Mouse (Mus musculus): ENCODE measurements around the gene Gm10563.

Gene Gm10563

GRCm38 (mm10) chr4:155653086-155653450 lies 7.9 kb upstream of the Gm10563 start, which contains the start of gene Mmp23:
Gene Mmp23, minus strand, starts transcription at chr4:155653384.
- DNase-seq (ENCODE audit: low read depth, low spot score) = peak; percentile 53

- DNase-seq (ENCODE audit: low read depth, low spot score) = no peak
Observed at GRCm38 (mm10) chr4:155652283-155653085, 7.3 kb upstream of the Gm10563 start.

GRCm38 (mm10) chr4:155651553-155652269 lies 6.5 kb upstream of the Gm10563 start:
- DNase-seq (ENCODE audit: low read depth, low spot score) = peak; percentile 50

- no peak for DNase-seq (ENCODE audit: low read depth, low spot score)
Observed at GRCm38 (mm10) chr4:155649355-155649754, 4.1 kb upstream of the Gm10563 start.

- no peak for DNase-seq (ENCODE audit: low read depth, low spot score)
Observed at GRCm38 (mm10) chr4:155645721-155646120, 513 bp upstream of the Gm10563 start.

GRCm38 (mm10) chr4:155643531-155643930 lies 1.7 kb downstream of the Gm10563 start:
- no peak for DNase-seq (ENCODE audit: low read depth, low spot score)

- no peak for DNase-seq (ENCODE audit: low read depth, low spot score)
Observed at GRCm38 (mm10) chr4:155635766-155636499, 9.3 kb downstream of the Gm10563 start.

- DNase-seq (ENCODE audit: low read depth, low spot score) = no peak
Observed at GRCm38 (mm10) chr4:155630267-155630666, 14.9 kb downstream of the Gm10563 start.

GRCm38 (mm10) chr4:155624338-155625291 lies 20.6 kb downstream of the Gm10563 start, which contains the start of gene Cdk11b:
Gene Cdk11b, plus strand, starts transcription at chr4:155624854.
- peak; percentile 100 for DNase-seq (ENCODE audit: low read depth, low spot score)

- DNase-seq (ENCODE audit: low read depth, low spot score) = no peak
Observed at GRCm38 (mm10) chr4:155618321-155618720, 26.9 kb downstream of the Gm10563 start.

- no peak for DNase-seq (ENCODE audit: low read depth, low spot score)
Observed at GRCm38 (mm10) chr4:155613264-155613663, 31.9 kb downstream of the Gm10563 start.

GRCm38 (mm10) chr4:155611860-155612259 lies 33.3 kb downstream of the Gm10563 start:
- DNase-seq (ENCODE audit: low read depth, low spot score) = no peak

GRCm38 (mm10) chr4:155606825-155607224 lies 38.4 kb downstream of the Gm10563 start:
- DNase-seq (ENCODE audit: low read depth, low spot score) = no peak

- DNase-seq (ENCODE audit: low read depth, low spot score) = no peak
Observed at GRCm38 (mm10) chr4:155605132-155605531, 40.1 kb downstream of the Gm10563 start.

- no peak for DNase-seq (ENCODE audit: low read depth, low spot score)
Observed at GRCm38 (mm10) chr4:155603801-155604200, 41.4 kb downstream of the Gm10563 start.

- no peak for DNase-seq (ENCODE audit: low read depth, low spot score)
Observed at GRCm38 (mm10) chr4:155602753-155603152, 42.5 kb downstream of the Gm10563 start.

- DNase-seq (ENCODE audit: low read depth, low spot score) = no peak
Observed at GRCm38 (mm10) chr4:155601997-155602456, 43.2 kb downstream of the Gm10563 start.

GRCm38 (mm10) chr4:155601091-155601996 lies 43.9 kb downstream of the Gm10563 start, which contains the start of gene Slc35e2:
Gene Slc35e2, plus strand, starts transcription at chr4:155601416.
- DNase-seq (ENCODE audit: low read depth, low spot score) = peak; percentile 97
